Comparison of ENCODE assay signal across 7 mouse cellular contexts in the genomic region with DNA sequence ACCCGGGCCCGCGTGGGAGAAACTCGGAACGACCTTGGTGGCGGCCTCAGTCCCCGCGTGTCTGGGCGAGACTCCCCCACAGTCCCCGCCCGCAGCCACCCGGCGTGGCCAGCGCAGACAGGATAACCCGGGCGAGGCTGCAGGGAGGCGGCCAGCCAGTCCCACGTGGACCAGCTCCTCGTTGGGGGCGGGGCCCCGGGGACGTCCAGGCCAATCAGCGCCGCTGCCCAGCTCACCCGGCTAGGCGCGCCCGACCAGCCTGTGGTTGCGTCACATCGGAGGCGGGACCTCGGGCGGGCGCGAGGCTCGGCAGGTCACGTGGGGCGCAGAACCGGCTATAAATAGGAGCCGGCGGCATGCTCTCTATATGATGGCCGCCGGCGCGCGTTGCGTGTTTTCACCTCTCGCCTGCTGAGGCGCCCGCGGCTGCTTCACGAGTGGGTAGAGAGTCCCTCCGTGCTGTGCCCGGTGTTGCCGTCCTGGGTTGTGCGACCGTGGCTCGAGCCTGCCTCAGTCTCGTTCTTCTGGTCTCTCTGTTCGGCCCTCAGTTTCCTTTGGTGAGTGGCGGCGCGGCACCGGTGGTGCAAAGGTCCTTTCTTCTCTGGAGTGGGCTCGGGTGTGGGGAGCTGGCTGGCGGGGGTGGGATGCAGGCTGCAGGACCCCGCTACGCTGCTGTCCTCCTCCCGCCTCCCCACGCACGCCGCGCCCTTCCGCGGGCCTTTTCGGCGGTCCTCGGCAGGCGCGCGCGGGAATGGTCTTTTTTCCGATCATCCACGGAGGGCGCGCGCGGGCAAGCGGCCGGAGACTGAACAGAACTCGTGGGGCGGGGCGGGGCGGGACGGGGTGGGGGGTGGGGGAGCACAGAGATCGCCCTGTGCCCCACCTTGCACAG. TPM values are rescaled to one million over a fixed set of nuclear protein-coding genes. Genes with fewer than 3 reads are reported as not detected.
DNase-seq lines count a peak whose midpoint lies in the region; ATAC-seq lines count a peak whose summit lies in the region.

Slc20a1 (plus strand) TSS at position 329 of the 892 bp plus-strand sequence.

- H3K9me3 ChIP-seq in embryonic facial prominence, embryonic 11.5 days (replicated peaks; ENCODE audit: control insufficient read depth, low read length), result no peaks in the 10 kb centered on the region
- H3K9me3 ChIP-seq in limb, embryonic 11.5 days (ENCODE audit: control insufficient read depth, low read length), result no peaks in the 10 kb centered on the region
- H3K9me3 ChIP-seq in midbrain, embryonic 14.5 days (ENCODE audit: control insufficient read depth, low read length), result no peaks in the 10 kb centered on the region

- H3K4me1 ChIP-seq in embryonic facial prominence, embryonic 11.5 days (ENCODE audit: control insufficient read depth, insufficient read depth, low read length), result no peaks in the 10 kb centered on the region
- peaks cover 13% of the 10 kb centered on the region; the same call in 1 of the 2 replicates for H3K4me1 ChIP-seq in limb, embryonic 11.5 days (ENCODE audit: control insufficient read depth, insufficient read depth, low read length)
- peaks cover 25% of the 10 kb centered on the region for H3K4me1 ChIP-seq in midbrain, embryonic 14.5 days (ENCODE audit: control insufficient read depth, insufficient read depth, low read length)

- no peaks in the 10 kb centered on the region for H3K27me3 ChIP-seq in embryonic facial prominence, embryonic 11.5 days (ENCODE audit: control insufficient read depth, insufficient read depth, low read length)
- H3K27me3 ChIP-seq in limb, embryonic 11.5 days (ENCODE audit: control insufficient read depth, insufficient read depth, low read length), result no peaks in the 10 kb centered on the region
- H3K27me3 ChIP-seq in midbrain, embryonic 14.5 days (ENCODE audit: control insufficient read depth, insufficient read depth, low read length), result no peaks in the 10 kb centered on the region

- H3K27ac ChIP-seq in embryonic facial prominence, embryonic 11.5 days (replicated peaks; ENCODE audit: low read depth, low read length), result peak within 1 kb of the TSS; percentile 82
- H3K27ac ChIP-seq in limb, embryonic 11.5 days (replicated peaks; ENCODE audit: low read depth, low read length), result peak within 1 kb of the TSS; percentile 84
- peak within 1 kb of the TSS; percentile 93 for H3K27ac ChIP-seq in midbrain, embryonic 14.5 days (replicated peaks; ENCODE audit: low read depth, low read length)

- H3K36me3 ChIP-seq in embryonic facial prominence, embryonic 11.5 days (replicated peaks; ENCODE audit: control insufficient read depth, insufficient read depth, low read depth, low read length), result no peaks in the 10 kb centered on the region; the same call in none of the 2 replicates
- peaks cover 2% of the 10 kb centered on the region; the same call in 1 of the 2 replicates for H3K36me3 ChIP-seq in limb, embryonic 11.5 days (ENCODE audit: control insufficient read depth, insufficient read depth, low read length)
- H3K36me3 ChIP-seq in midbrain, embryonic 14.5 days (ENCODE audit: control insufficient read depth, insufficient read depth, low read length), result peaks cover 25% of the 10 kb centered on the region

- peak; percentile 99 for ATAC-seq in embryonic facial prominence, embryonic 11.5 days (replicated peaks; ENCODE audit: insufficient number of reproducible peaks, low FRiP score, low TSS enrichment, low read depth)
- peak; percentile 99 for ATAC-seq in limb, embryonic 11.5 days (ENCODE audit: insufficient number of reproducible peaks, low FRiP score, low TSS enrichment, low read depth)
- peak; percentile 99 for ATAC-seq in midbrain, embryonic 14.5 days (ENCODE audit: low FRiP score, low TSS enrichment)

- peak within 1 kb of the TSS; percentile 89 for H3K4me2 ChIP-seq in embryonic facial prominence, embryonic 11.5 days (ENCODE audit: low read depth, low read length)
- H3K4me2 ChIP-seq in limb, embryonic 11.5 days (ENCODE audit: low read depth, severe bottlenecking), result peak within 1 kb of the TSS; percentile 94
- H3K4me2 ChIP-seq in midbrain, embryonic 14.5 days (ENCODE audit: low read length), result peak within 1 kb of the TSS; percentile 81

- under 1% methylated on average over 87 of the region's 96 CpGs for WGBS in embryonic facial prominence, embryonic 11.5 days
- WGBS in limb, embryonic 11.5 days, result under 1% methylated on average over 74 of the region's 96 CpGs
- WGBS in midbrain, embryonic 14.5 days, result under 1% methylated on average over 92 of the region's 96 CpGs

- H3K4me3 ChIP-seq in embryonic facial prominence, embryonic 11.5 days (ENCODE audit: low read depth, low read length), result peak within 1 kb of the TSS; percentile 86
- peak within 1 kb of the TSS; percentile 91 for H3K4me3 ChIP-seq in limb, embryonic 11.5 days (ENCODE audit: low read depth, low read length)
- H3K4me3 ChIP-seq in midbrain, embryonic 14.5 days (replicated peaks; ENCODE audit: low read depth, low read length), result peak within 1 kb of the TSS; percentile 89

- peak; percentile 100 for DNase-seq in adrenal gland, postnatal 14 days
- peak; percentile 98 for DNase-seq in embryonic facial prominence, embryonic 11.5 days (ENCODE audit: low spot score)
- peak; percentile 100 for DNase-seq in heart, adult 11 months
- DNase-seq in kidney, adult 18-20 months, result peak; percentile 98
- peak; percentile 99 for DNase-seq in limb, embryonic 11.5 days (ENCODE audit: low spot score)
- DNase-seq in midbrain, embryonic 14.5 days, result peak; percentile 100
- peak; percentile 99 for DNase-seq in spleen, adult 18-20 months

- peak within 1 kb of the TSS; percentile 95 for H3K9ac ChIP-seq in embryonic facial prominence, embryonic 11.5 days (replicated peaks; ENCODE audit: low read length)
- H3K9ac ChIP-seq in limb, embryonic 11.5 days (ENCODE audit: low read length), result peak within 1 kb of the TSS; percentile 81
- H3K9ac ChIP-seq in midbrain, embryonic 14.5 days (replicated peaks; ENCODE audit: low read length), result peak within 1 kb of the TSS; percentile 83

RNA-seq across cellular contexts. Expression of gene Slc20a1, which starts in this region (rescaled TPM):
- 19.1 and 24.3 TPM in 2 replicates for total RNA-seq in adrenal gland, postnatal 14 days (2021)
- 50.5 and 51.6 TPM in 2 replicates for polyA plus RNA-seq in embryonic facial prominence, embryonic 11.5 days (2014; fragmentation: Nextera tagmentation; extraction: Ambion mirVana)
- polyA plus RNA-seq in limb, embryonic 11.5 days (2014; fragmentation: Nextera tagmentation; extraction: Ambion mirVana), result 47.0 and 50.8 TPM in 2 replicates
- polyA plus RNA-seq in midbrain, embryonic 14.5 days (2014; fragmentation: Nextera tagmentation; extraction: Ambion mirVana), result 42.0 and 59.0 TPM in 2 replicates

Comparison
In these comparisons a context has a peak if more than half of its experiments do, and no peak if none do; other contexts are left out.
1. Peak in every context shown above with its lines: DNase-seq, ATAC-seq, H3K4me3 ChIP-seq and H3K27ac ChIP-seq.